Mouse (Mus musculus): Measurements from ENCODE around the gene Dennd2c. TPM values are rescaled to one million over a fixed set of nuclear protein-coding genes. Genes with fewer than 3 reads are reported as not detected.
"Not testable (repeated sequence)": the region's sequence is repeated elsewhere in the genome, so short reads cannot be mapped to it uniquely, and the experiment has no call there.

The Dennd2c gene
- polyA plus RNA-seq, 1 experiment: 1.9 TPM

DNA sequence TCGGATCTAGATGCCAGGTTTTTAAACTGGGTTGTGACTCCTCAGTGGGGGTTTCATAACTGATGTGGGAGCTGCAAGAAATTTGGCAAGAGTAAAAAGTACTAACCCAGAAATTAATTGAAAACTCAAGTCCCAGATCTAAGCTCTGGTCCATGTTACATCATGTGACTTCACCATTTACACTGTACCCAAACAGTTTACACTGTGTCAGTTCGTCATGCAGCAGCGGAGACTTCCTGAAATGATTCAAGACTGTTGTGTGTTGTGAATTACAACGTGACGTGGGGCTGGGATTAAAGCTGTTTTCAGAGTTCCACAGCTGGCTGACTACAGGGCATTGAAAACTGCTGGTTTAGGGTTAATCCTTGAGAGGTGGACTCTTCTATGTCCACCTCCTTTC is 70.2 kb downstream of the Dennd2c start:
- TF ChIP-seq USF1 (IDR thresholded peaks at IDR 0.05; ENCODE audit: low read depth) (peak; percentile 35), MAX (IDR thresholded peaks at IDR 0.05) (no peak)
- Histone ChIP-seq H3ac (ENCODE audit: control insufficient read depth, insufficient read length, low read depth) (peak overlapping the region; percentile 36), H3K36me3 (ENCODE audit: control insufficient read depth, insufficient read depth) (peaks cover 50% of the 10 kb centered on the region), H3K79me3 (ENCODE audit: low read depth) (peaks cover 19% of the 10 kb centered on the region), H3K27me3 (ENCODE audit: control insufficient read depth, insufficient read depth, insufficient read length) (no peaks in the 10 kb centered on the region), H3K79me2 (ENCODE audit: control insufficient read depth, insufficient read depth) (peaks cover 29% of the 10 kb centered on the region), H3K4me3 (ENCODE audit: insufficient read depth, poor library complexity, severe bottlenecking) (peak overlapping the region; percentile 90)

- no peak for TF ChIP-seq CEBPB (IDR thresholded peaks at IDR 0.05; ENCODE audit: low read depth)
- no peak for TF ChIP-seq CTCF (IDR thresholded peaks at IDR 0.05; ENCODE audit: control insufficient read depth, insufficient read depth, insufficient read length)
- no peak for TF ChIP-seq MYOG (IDR thresholded peaks at IDR 0.05; ENCODE audit: control insufficient read depth, extremely low read depth, insufficient read length)
- TF ChIP-seq USF1 (IDR thresholded peaks at IDR 0.05; ENCODE audit: low read depth): no peak
- TF ChIP-seq MYOD1 (IDR thresholded peaks at IDR 0.05; ENCODE audit: control insufficient read depth, insufficient read length, low read depth): no peak
- no peak for TF ChIP-seq MAX (IDR thresholded peaks at IDR 0.05)
- TF ChIP-seq FOSL1 (IDR thresholded peaks at IDR 0.05; ENCODE audit: insufficient read depth, low read length, poor library complexity, severe bottlenecking): no peak
- Histone ChIP-seq H3K27me3 (ENCODE audit: control insufficient read depth, insufficient read depth, insufficient read length) (no peaks in the 10 kb centered on the region), H3K79me2 (ENCODE audit: control insufficient read depth, insufficient read depth) (peaks cover 27% of the 10 kb centered on the region), H3K79me3 (ENCODE audit: low read depth) (peaks cover 19% of the 10 kb centered on the region), H3ac (ENCODE audit: control insufficient read depth, insufficient read length, low read depth) (no peak overlapping the region), H3K36me3 (ENCODE audit: control insufficient read depth, insufficient read depth) (peaks cover 57% of the 10 kb centered on the region), H3K4me3 (ENCODE audit: insufficient read depth, poor library complexity, severe bottlenecking) (no peak overlapping the region)
Observed at GRCm38 (mm10) chr3:103176740-103177139, 74.3 kb downstream of the Dennd2c start.

DNA sequence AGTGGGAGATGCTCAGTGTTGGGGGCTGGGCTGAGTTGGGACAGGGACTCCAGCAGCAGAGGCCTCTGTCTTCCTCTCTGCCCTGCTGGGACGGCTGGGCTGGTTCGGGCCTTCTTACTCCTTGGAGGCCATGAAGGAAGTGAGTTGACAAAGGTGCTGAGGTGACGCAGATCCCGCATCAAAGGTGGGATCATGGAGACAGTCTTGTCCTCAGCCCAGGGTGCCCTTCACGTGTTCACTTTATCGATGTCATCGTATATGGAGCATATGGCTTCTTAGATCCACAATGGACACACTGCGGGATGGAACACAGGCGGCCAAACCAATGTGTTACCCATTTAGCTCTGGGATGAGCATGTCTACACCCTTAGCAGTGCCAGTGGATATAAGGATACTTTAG is 77.1 kb downstream of the Dennd2c start:
- Histone ChIP-seq H3ac (ENCODE audit: control insufficient read depth, insufficient read length, low read depth) (no peak overlapping the region), H3K79me3 (ENCODE audit: low read depth) (no peaks in the 10 kb centered on the region), H3K36me3 (ENCODE audit: control insufficient read depth, insufficient read depth) (peaks cover 45% of the 10 kb centered on the region), H3K4me3 (ENCODE audit: insufficient read depth, poor library complexity, severe bottlenecking) (no peak overlapping the region), H3K79me2 (ENCODE audit: control insufficient read depth, insufficient read depth) (no peaks in the 10 kb centered on the region), H3K27me3 (ENCODE audit: control insufficient read depth, insufficient read depth, insufficient read length) (no peaks in the 10 kb centered on the region)
- no peak for TF ChIP-seq CTCF (IDR thresholded peaks at IDR 0.05; ENCODE audit: control insufficient read depth, insufficient read depth, insufficient read length)
- no peak for TF ChIP-seq MAX (IDR thresholded peaks at IDR 0.05)
- no peak for TF ChIP-seq MYOG (IDR thresholded peaks at IDR 0.05; ENCODE audit: control insufficient read depth, extremely low read depth, insufficient read length)
- no peak for TF ChIP-seq USF1 (IDR thresholded peaks at IDR 0.05; ENCODE audit: low read depth)
- no peak for TF ChIP-seq FOSL1 (IDR thresholded peaks at IDR 0.05; ENCODE audit: insufficient read depth, low read length, poor library complexity, severe bottlenecking)

DNA sequence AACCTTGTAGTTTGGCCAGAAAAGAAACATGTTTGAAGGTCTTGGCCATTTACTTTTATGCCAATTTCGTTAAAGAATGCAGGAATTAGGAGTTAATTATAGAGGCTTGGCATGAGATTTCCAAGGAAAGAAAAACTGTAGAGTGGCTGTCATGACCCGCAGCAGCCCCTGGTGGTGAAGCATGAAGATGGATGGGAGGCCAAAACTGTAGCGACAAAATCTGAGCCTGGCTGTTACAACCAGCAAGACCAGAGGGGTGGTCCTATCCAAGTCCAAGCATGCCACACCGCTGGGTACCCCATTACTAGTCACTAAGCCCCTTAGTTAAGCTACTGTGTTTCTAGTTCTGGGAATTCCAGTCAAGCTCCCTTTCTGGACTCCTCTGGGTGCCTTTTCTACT is 78.8 kb downstream of the Dennd2c start:
- H3K79me2 ChIP-seq (ENCODE audit: control insufficient read depth, insufficient read depth): no peaks in the 10 kb centered on the region
- H3K27me3 ChIP-seq (ENCODE audit: control insufficient read depth, insufficient read depth, insufficient read length): no peaks in the 10 kb centered on the region
- peaks cover 30% of the 10 kb centered on the region for H3K36me3 ChIP-seq (ENCODE audit: control insufficient read depth, insufficient read depth)
- H3K79me3 ChIP-seq (ENCODE audit: low read depth): no peaks in the 10 kb centered on the region
- H3K4me3 ChIP-seq (ENCODE audit: insufficient read depth, poor library complexity, severe bottlenecking): no peak overlapping the region
- no peak overlapping the region for H3ac ChIP-seq (ENCODE audit: control insufficient read depth, insufficient read length, low read depth)
- TF ChIP-seq CEBPB (IDR thresholded peaks at IDR 0.05; ENCODE audit: low read depth): no peak
- TF ChIP-seq MAX (IDR thresholded peaks at IDR 0.05): no peak
- no peak for TF ChIP-seq MYOD1 (IDR thresholded peaks at IDR 0.05; ENCODE audit: control insufficient read depth, insufficient read length, low read depth)
- no peak for TF ChIP-seq FOSL1 (IDR thresholded peaks at IDR 0.05; ENCODE audit: insufficient read depth, low read length, poor library complexity, severe bottlenecking)
- TF ChIP-seq MYOG (IDR thresholded peaks at IDR 0.05; ENCODE audit: control insufficient read depth, extremely low read depth, insufficient read length): no peak
- TF ChIP-seq CTCF (IDR thresholded peaks at IDR 0.05; ENCODE audit: control insufficient read depth, insufficient read depth, insufficient read length): no peak
- TF ChIP-seq USF1 (IDR thresholded peaks at IDR 0.05; ENCODE audit: low read depth): no peak

GRCm38 (mm10) chr3:103182821-103183220 is 80.4 kb downstream of the Dennd2c start:
- Histone ChIP-seq H3K27me3 (ENCODE audit: control insufficient read depth, insufficient read depth, insufficient read length) (no peaks in the 10 kb centered on the region), H3K4me3 (ENCODE audit: insufficient read depth, poor library complexity, severe bottlenecking) (no peak overlapping the region), H3K79me3 (ENCODE audit: low read depth) (no peaks in the 10 kb centered on the region), H3K79me2 (ENCODE audit: control insufficient read depth, insufficient read depth) (no peaks in the 10 kb centered on the region), H3ac (ENCODE audit: control insufficient read depth, insufficient read length, low read depth) (no peak overlapping the region), H3K36me3 (ENCODE audit: control insufficient read depth, insufficient read depth) (peaks cover 13% of the 10 kb centered on the region)
- TF ChIP-seq MYOD1 (IDR thresholded peaks at IDR 0.05; ENCODE audit: control insufficient read depth, insufficient read length, low read depth): no peak
- no peak for TF ChIP-seq FOSL1 (IDR thresholded peaks at IDR 0.05; ENCODE audit: insufficient read depth, low read length, poor library complexity, severe bottlenecking)
- TF ChIP-seq USF1 (IDR thresholded peaks at IDR 0.05; ENCODE audit: low read depth): no peak
- TF ChIP-seq CTCF (IDR thresholded peaks at IDR 0.05; ENCODE audit: control insufficient read depth, insufficient read depth, insufficient read length): no peak
- no peak for TF ChIP-seq MYOG (IDR thresholded peaks at IDR 0.05; ENCODE audit: control insufficient read depth, extremely low read depth, insufficient read length)
- no peak for TF ChIP-seq MAX (IDR thresholded peaks at IDR 0.05)
- no peak for TF ChIP-seq CEBPB (IDR thresholded peaks at IDR 0.05; ENCODE audit: low read depth)

- not testable (repeated sequence) for H3K36me3 ChIP-seq (ENCODE audit: control insufficient read depth, insufficient read depth); H3K4me3 ChIP-seq (ENCODE audit: insufficient read depth, poor library complexity, severe bottlenecking); H3K27me3 ChIP-seq (ENCODE audit: control insufficient read depth, insufficient read depth, insufficient read length); H3ac ChIP-seq (ENCODE audit: control insufficient read depth, insufficient read length, low read depth); H3K79me3 ChIP-seq (ENCODE audit: low read depth); H3K79me2 ChIP-seq (ENCODE audit: control insufficient read depth, insufficient read depth)
Observed at GRCm38 (mm10) chr3:103184467-103184866, 82.1 kb downstream of the Dennd2c start.

Measured in C2C12 (cell line).